Mouse (Mus musculus) liver, embryonic 13.5 days (tissue): ENCODE data around the gene Grm1. TPM values are rescaled to one million over a fixed set of nuclear protein-coding genes. Genes with fewer than 3 reads are reported as not detected.

Source experiments
- ATAC-seq: fragments of 200-750 bp; cut with Nextera tagmentation; 2 replicates; pipeline ENCODE4 v1.8.0; 2017; ENCODE audit warnings: low read depth, mild to moderate bottlenecking, moderate number of reproducible peaks, moderate library complexity
- DNase-seq: peaks from one replicate; pipeline ENCODE4 v3.0.0; 2022
- H3K27ac ChIP-seq: fragments of 300-500 bp; sonication (generic); 2 replicates; pipeline ENCODE4 v1.5.1; 2015; ENCODE audit warnings: moderate library complexity, mild to moderate bottlenecking, inconsistent platforms
- H3K27me3 ChIP-seq: fragments of 300-500 bp; sonication (generic); 2 replicates; pipeline ENCODE4 v1.6.1; 2015; ENCODE audit warnings: mild to moderate bottlenecking, inconsistent platforms
- H3K36me3 ChIP-seq: fragments of 300-500 bp; sonication (generic); 2 replicates; pipeline ENCODE4 v1.6.1; 2015; ENCODE audit warnings: mild to moderate bottlenecking, inconsistent platforms
- H3K4me1 ChIP-seq: fragments of 300-500 bp; sonication (generic); replicated peaks from 2 replicates; pipeline ENCODE4 v1.6.1; 2015; ENCODE audit warnings: inconsistent platforms
- H3K4me2 ChIP-seq: fragments of 300-500 bp; sonication (generic); 2 replicates; pipeline ENCODE4 v1.6.1; 2015; ENCODE audit warnings: inconsistent platforms, mild to moderate bottlenecking, moderate library complexity
- H3K4me3 ChIP-seq: fragments of 300-500 bp; sonication (generic); replicated peaks from 2 replicates; pipeline ENCODE4 v1.5.1; 2015; ENCODE audit warnings: mild to moderate bottlenecking, inconsistent platforms
- H3K9ac ChIP-seq: fragments of 300-500 bp; sonication (generic); 2 replicates; pipeline ENCODE4 v1.6.1; 2015; ENCODE audit warnings: mild to moderate bottlenecking, inconsistent platforms
- H3K9me3 ChIP-seq: fragments of 300-500 bp; sonication (generic); replicated peaks from 2 replicates; pipeline ENCODE4 v1.6.1; 2016; ENCODE audit warnings: inconsistent platforms
- WGBS: fragments of 180-500 bp; shearing (Covaris S2); methylation state at CpG from one replicate; pipeline ENCODE4 v1.1.7; 2015; ENCODE audit not compliant: insufficient replicate concordance; 5-methylcytosine and 5-hydroxymethylcytosine counted together
- polyA plus RNA-seq: library from polyadenylated mRNA; unstranded; fragments of >200 nt; fragmentation: Nextera tagmentation; extraction: Ambion mirVana; gene quantifications from 2 replicates; pipeline ENCODE4 v1.2.1, GENCODE M21; 2015

Gene Grm1
- polyA plus RNA-seq, 1 experiment from 2014 or later, result 0.08 TPM

- DNase-seq, result no peak
- Histone ChIP-seq H3K4me2 (no peak overlapping the region), H3K27ac (no peak overlapping the region), H3K4me1 (no peaks in the 10 kb centered on the region), H3K27me3 (no peaks in the 10 kb centered on the region), H3K36me3 (no peaks in the 10 kb centered on the region), H3K4me3 (no peak overlapping the region), H3K9me3 (no peaks in the 10 kb centered on the region), H3K9ac (no peak overlapping the region)
- ATAC-seq, result no peak
- 21% methylated on average over 2 of the region's 2 CpGs for WGBS
These were observed 197.2 kb downstream of the Grm1 start for GRCm38 (mm10) chr10:10884992-10885391.

- no peaks in the 10 kb centered on the region for H3K27me3 ChIP-seq
- H3K9me3 ChIP-seq, result no peaks in the 10 kb centered on the region
- no peak overlapping the region for H3K27ac ChIP-seq
- 41% methylated on average over 3 of the region's 3 CpGs for WGBS
- H3K9ac ChIP-seq, result no peak overlapping the region
- DNase-seq (no peak), ATAC-seq (no peak)
- no peaks in the 10 kb centered on the region for H3K4me1 ChIP-seq
- no peak overlapping the region for H3K4me3 ChIP-seq
- no peak overlapping the region for H3K4me2 ChIP-seq
- H3K36me3 ChIP-seq, result no peaks in the 10 kb centered on the region
These were observed 210.0 kb downstream of the Grm1 start for GRCm38 (mm10) chr10:10872142-10872541.

- Histone ChIP-seq H3K36me3 (no peaks in the 10 kb centered on the region), H3K27ac (no peak overlapping the region), H3K9me3 (no peaks in the 10 kb centered on the region), H3K9ac (no peak overlapping the region), H3K4me2 (no peak overlapping the region), H3K4me3 (no peak overlapping the region), H3K4me1 (no peaks in the 10 kb centered on the region), H3K27me3 (no peaks in the 10 kb centered on the region)
- DNase-seq (no peak), ATAC-seq (no peak)
- 52% methylated on average over 2 of the region's 2 CpGs for WGBS
These were observed 211.9 kb downstream of the Grm1 start for GRCm38 (mm10) chr10:10870271-10870670.

- H3K9ac ChIP-seq, result no peak overlapping the region
- no peak overlapping the region for H3K27ac ChIP-seq
- no peak for DNase-seq
- H3K36me3 ChIP-seq, result no peaks in the 10 kb centered on the region
- no peak overlapping the region for H3K4me2 ChIP-seq
- no peaks in the 10 kb centered on the region for H3K4me1 ChIP-seq
- ATAC-seq, result no peak
- H3K27me3 ChIP-seq, result no peaks in the 10 kb centered on the region
- WGBS, result 64% methylated on average over 2 of the region's 2 CpGs
- H3K9me3 ChIP-seq, result no peaks in the 10 kb centered on the region
- no peak overlapping the region for H3K4me3 ChIP-seq
These were observed 215.9 kb downstream of the Grm1 start for GRCm38 (mm10) chr10:10866278-10866677.

DNA sequence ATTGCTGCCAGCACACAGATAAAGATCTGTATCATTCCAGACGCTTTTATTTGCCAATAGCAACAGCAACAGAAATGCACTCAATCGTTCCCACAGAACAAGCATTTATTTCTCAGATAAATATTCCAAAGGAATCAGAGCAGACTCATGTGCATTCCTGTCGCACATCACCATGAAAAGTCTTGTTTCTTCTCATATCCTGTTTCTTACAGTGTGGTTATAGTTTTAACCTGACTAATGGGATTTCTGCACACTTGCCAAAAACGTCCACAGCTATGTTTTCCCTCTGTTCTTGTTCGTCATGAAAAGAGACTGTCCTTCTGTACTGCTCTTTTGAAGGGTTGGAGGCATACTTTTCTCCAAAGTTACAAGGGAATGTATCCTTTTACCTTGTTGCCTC lies 217.4 kb downstream of the Grm1 start:
- H3K9ac ChIP-seq, result no peak overlapping the region
- no peaks in the 10 kb centered on the region for H3K36me3 ChIP-seq
- H3K4me1 ChIP-seq, result no peaks in the 10 kb centered on the region
- ATAC-seq (no peak), DNase-seq (no peak)
- H3K27me3 ChIP-seq, result no peaks in the 10 kb centered on the region
- 49% methylated on average over 5 of the region's 5 CpGs for WGBS
- no peak overlapping the region for H3K4me2 ChIP-seq
- no peaks in the 10 kb centered on the region for H3K9me3 ChIP-seq
- no peak overlapping the region for H3K27ac ChIP-seq
- H3K4me3 ChIP-seq, result no peak overlapping the region

DNA sequence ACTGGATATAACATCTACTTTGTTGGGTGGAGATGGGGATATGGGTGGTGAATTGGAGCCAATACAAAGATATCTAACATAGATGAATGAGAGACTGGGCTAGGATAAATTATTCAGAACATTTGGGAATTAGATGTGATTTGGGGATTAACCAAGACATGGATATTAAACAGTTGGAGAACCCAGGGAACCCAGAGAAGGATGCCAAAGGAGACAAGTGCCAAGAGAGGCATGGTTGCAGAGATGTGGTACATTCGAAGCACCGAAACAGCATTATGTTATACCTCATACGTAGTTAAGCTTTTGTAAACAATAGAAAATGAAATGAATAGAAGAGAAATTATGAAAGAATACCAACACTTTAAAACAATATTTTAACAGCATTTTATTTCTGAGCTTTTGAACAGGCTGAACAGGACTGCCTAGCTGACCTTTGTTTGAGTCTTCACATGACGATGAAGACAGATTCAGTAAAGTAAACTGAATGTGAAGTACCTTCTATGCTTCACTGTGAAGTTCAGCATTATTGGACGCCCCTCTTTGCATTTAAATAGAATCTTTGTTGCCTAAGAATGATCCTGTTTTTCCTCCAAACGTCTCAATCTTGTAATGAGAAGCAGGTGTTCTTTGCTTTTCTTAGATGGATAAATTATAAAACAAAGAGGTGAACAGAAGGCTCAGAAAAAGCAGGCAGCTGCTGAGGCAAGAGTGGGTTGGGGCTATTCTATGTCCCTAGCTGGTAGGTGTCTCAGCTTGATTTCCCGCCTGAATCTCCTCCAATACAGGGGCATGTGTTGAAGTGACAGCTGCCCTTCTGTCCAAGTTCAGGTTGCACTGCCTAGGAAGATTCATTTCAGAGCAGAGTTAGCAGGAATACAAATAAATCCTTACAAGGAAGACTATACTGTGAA lies 234.5 kb downstream of the Grm1 start:
- no peaks in the 10 kb centered on the region for H3K9me3 ChIP-seq
- H3K36me3 ChIP-seq, result no peaks in the 10 kb centered on the region
- ATAC-seq, result no peak
- H3K9ac ChIP-seq, result no peak overlapping the region
- no peak overlapping the region for H3K4me2 ChIP-seq
- 57% methylated on average over 7 of the region's 7 CpGs for WGBS
- no peak overlapping the region for H3K4me3 ChIP-seq
- H3K27me3 ChIP-seq, result no peaks in the 10 kb centered on the region
- H3K4me1 ChIP-seq, result no peaks in the 10 kb centered on the region
- no peak for DNase-seq
- H3K27ac ChIP-seq, result no peak overlapping the region

GRCm38 (mm10) chr10:10845059-10845685 lies 237.0 kb downstream of the Grm1 start:
- ATAC-seq (no peak), DNase-seq (no peak)
- Histone ChIP-seq H3K9me3 (no peaks in the 10 kb centered on the region), H3K4me1 (no peaks in the 10 kb centered on the region), H3K4me2 (no peak overlapping the region), H3K4me3 (no peak overlapping the region), H3K27me3 (no peaks in the 10 kb centered on the region), H3K9ac (no peak overlapping the region), H3K36me3 (no peaks in the 10 kb centered on the region), H3K27ac (no peak overlapping the region)
- 58% methylated on average over 5 of the region's 5 CpGs for WGBS

- no peak for DNase-seq
These were observed 246.8 kb downstream of the Grm1 start for GRCm38 (mm10) chr10:10835406-10835805.

DNA sequence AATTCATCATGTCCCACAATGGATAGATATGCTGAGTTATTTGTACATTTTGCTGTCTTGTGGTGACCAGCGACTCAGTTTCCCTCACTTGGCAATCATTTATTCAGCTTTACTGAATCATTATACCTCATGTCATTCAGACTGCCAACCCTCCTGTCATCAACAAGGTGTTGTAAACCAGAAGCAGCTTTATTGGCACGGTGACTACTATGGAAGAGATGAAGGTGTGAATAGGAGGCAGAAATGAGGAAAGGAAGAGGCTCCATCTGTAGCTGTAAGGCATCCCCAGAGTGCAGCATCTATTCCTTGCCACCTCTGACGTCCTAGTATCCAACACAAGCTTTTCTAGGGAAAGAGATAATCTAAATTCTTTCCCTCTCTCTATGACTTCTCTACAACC lies 247.3 kb downstream of the Grm1 start:
- no peak for DNase-seq
- H3K9me3 ChIP-seq, result no peaks in the 10 kb centered on the region
- ATAC-seq, result no peak
- H3K4me2 ChIP-seq, result no peak overlapping the region
- H3K9ac ChIP-seq, result no peak overlapping the region
- no peak overlapping the region for H3K4me3 ChIP-seq
- no peak overlapping the region for H3K27ac ChIP-seq
- no peaks in the 10 kb centered on the region for H3K36me3 ChIP-seq
- no peaks in the 10 kb centered on the region for H3K27me3 ChIP-seq
- 55% methylated on average over 3 of the region's 3 CpGs for WGBS
- H3K4me1 ChIP-seq, result no peaks in the 10 kb centered on the region

More at GRCm38 (mm10) chr10:10835406-10835805, 246.8 kb downstream of the Grm1 start:
- no peaks in the 10 kb centered on the region for H3K36me3 ChIP-seq
- no peaks in the 10 kb centered on the region for H3K9me3 ChIP-seq
- H3K4me3 ChIP-seq, result no peak overlapping the region
- H3K27ac ChIP-seq, result no peak overlapping the region
- no peak overlapping the region for H3K4me2 ChIP-seq
- H3K27me3 ChIP-seq, result no peaks in the 10 kb centered on the region
- no peak for ATAC-seq
- H3K4me1 ChIP-seq, result no peaks in the 10 kb centered on the region
- no peak overlapping the region for H3K9ac ChIP-seq

GRCm38 (mm10) chr10:10831141-10831540 lies 251.0 kb downstream of the Grm1 start:
- Histone ChIP-seq H3K9me3 (no peaks in the 10 kb centered on the region), H3K9ac (no peak overlapping the region), H3K4me1 (no peaks in the 10 kb centered on the region), H3K4me3 (no peak overlapping the region), H3K27ac (no peak overlapping the region), H3K36me3 (no peaks in the 10 kb centered on the region), H3K27me3 (no peaks in the 10 kb centered on the region), H3K4me2 (no peak overlapping the region)
- 50% methylated on average over 1 of the region's 1 CpGs for WGBS
- no peak for DNase-seq
- ATAC-seq, result no peak

DNA sequence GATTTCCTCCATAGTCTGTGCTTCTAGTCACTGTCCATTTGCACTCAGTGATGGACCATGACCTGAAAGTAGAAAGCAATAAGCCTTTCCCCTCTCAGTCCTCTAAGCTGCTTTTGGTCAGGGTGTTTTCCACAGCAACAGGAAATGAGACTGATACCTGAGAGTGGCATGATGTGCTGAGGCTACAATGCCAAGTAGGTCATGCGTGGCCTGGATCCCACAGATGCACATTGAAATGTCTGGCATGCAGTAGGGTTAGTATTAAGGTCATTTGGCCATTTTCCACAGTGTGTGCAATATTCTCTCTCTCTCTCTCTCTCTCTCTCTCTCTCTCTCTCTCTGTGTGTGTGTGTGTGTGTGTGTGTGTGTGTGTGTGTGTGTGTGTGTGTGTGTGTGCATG lies 254.8 kb downstream of the Grm1 start:
- no peak for DNase-seq
- Histone ChIP-seq H3K9me3 (no peaks in the 10 kb centered on the region), H3K4me2 (no peak overlapping the region), H3K4me1 (no peaks in the 10 kb centered on the region), H3K27ac (no peak overlapping the region), H3K9ac (no peak overlapping the region), H3K4me3 (no peak overlapping the region), H3K27me3 (no peaks in the 10 kb centered on the region), H3K36me3 (no peaks in the 10 kb centered on the region)
- 36% methylated on average over 1 of the region's 1 CpGs for WGBS
- ATAC-seq, result no peak

GRCm38 (mm10) chr10:10818061-10818460 lies 264.1 kb downstream of the Grm1 start:
- WGBS, result 84% methylated on average over 2 of the region's 2 CpGs
- ATAC-seq, result no peak
- Histone ChIP-seq H3K9me3 (no peaks in the 10 kb centered on the region), H3K36me3 (no peaks in the 10 kb centered on the region), H3K4me3 (no peak overlapping the region), H3K9ac (no peak overlapping the region), H3K4me1 (no peaks in the 10 kb centered on the region), H3K4me2 (no peak overlapping the region), H3K27ac (no peak overlapping the region), H3K27me3 (no peaks in the 10 kb centered on the region)
- no peak for DNase-seq
